Mouse (Mus musculus) adrenal gland, postnatal 10 days (tissue): Measurements from ENCODE around the gene Fbxl12. TPM values are rescaled to one million over a fixed set of nuclear protein-coding genes. Genes with fewer than 3 reads are reported as not detected.

ENCODE experiments used
- total RNA-seq, 2 experiments: library from RNA; stranded (reverse); gene quantifications; 2 replicates each; pipeline ENCODE4 v1.2.3; 2021

Fbxl12 gene
- total RNA-seq, 2 experiments from 2014 or later: 16.8 to 24.5 TPM

Other genes with a start within 250 kb of the Fbxl12 start
- 10 to 100 TPM; 19.4 to 26.9 TPM for gene Zfp26, start 184.6 kb downstream of the Fbxl12 start, total RNA-seq
- 10 to 100 TPM; 20.2 to 21.5 TPM for gene Zfp426, start 152.0 kb downstream of the Fbxl12 start, total RNA-seq
- 10 to 100 TPM; 38.8 to 50.0 TPM for gene Zfp266, start 123.3 kb downstream of the Fbxl12 start, total RNA-seq
- 10 to 100 TPM in 1 of 2 experiments, 1 to 10 TPM in 1; 5.8 to 13.3 TPM for gene Zfp846, start 63.5 kb downstream of the Fbxl12 start, total RNA-seq
- gene Ubl5, start 1.9 kb downstream of the Fbxl12 start, total RNA-seq: 100 to 1,000 TPM; 295 to 301 TPM
- gene Pin1, start 7.3 kb upstream of the Fbxl12 start, total RNA-seq: 10 to 100 TPM; 19.5 to 20.7 TPM
- gene Olfm2, start 101.6 kb upstream of the Fbxl12 start, total RNA-seq: 1 to 10 TPM; 3.3 to 6.4 TPM
- 100 to 1,000 TPM in 1 of 2 experiments, 10 to 100 TPM in 1; 99.1 to 106 TPM for gene Col5a3, start 170.3 kb upstream of the Fbxl12 start, total RNA-seq
- gene Rdh8, start 173.7 kb upstream of the Fbxl12 start, total RNA-seq: not detected
- gene A230050P20Rik, start 223.9 kb upstream of the Fbxl12 start, total RNA-seq: 10 to 100 TPM; 17.1 to 28.0 TPM
- gene Angptl6, start 235.0 kb upstream of the Fbxl12 start, total RNA-seq: 1 to 10 TPM; 5.0 to 5.3 TPM
- gene Ppan, start 243.4 kb upstream of the Fbxl12 start, total RNA-seq: 10 to 100 TPM; 32.6 to 38.2 TPM